8 mouse cellular contexts compared by ENCODE assay signal in the genomic region with DNA sequence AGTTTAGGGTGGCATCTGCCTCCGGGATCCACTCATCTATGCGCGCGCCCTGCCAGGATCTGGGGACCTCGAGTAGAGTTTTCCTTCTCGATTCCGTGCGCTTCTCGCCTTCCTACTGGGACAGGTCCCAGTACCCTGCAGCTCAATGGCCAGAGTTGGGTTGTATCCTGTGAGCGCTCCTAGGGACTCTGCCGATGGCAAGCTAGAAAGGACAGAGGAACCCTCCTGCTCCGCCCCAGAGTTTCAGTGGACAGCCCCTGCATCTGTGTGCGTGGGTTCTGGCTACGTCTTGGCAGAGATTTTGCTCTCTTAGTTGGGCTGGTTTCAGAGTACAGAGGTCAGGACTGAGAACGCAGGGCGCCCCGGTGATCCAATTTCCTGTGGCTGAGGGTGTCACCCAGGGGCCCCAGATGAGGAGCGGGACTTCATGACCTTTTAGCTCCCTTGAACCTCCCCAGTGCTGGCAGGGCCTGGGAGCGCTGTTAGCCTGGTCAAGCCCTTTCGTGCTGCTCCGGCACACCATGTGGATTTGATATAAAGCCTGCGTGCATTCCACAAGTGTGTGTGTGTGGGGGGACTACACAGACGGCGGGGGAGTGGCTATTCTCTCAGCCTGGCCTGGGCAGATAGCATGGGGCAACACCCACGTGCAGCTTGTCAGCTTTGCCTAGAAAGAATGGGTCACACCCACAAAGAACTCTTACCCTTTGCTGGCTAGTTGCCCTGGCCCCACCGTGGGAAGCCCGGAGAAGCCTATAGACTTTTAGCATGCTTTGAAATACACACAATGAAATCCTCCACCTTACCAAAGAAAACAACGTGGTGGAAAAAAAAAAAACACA. TPM values are rescaled to one million over a fixed set of nuclear protein-coding genes. Genes with fewer than 3 reads are reported as not detected.
DNase-seq lines count a peak whose midpoint lies in the region; ATAC-seq and TF ChIP-seq lines count a peak whose summit lies in the region.
"Not testable (repeated sequence)": the region's sequence is repeated elsewhere in the genome, so short reads cannot be mapped to it uniquely, and the experiment has no call there.

No protein-coding gene starts in this region.

- H3K9me3 ChIP-seq in ES-Bruce4 (replicated peaks; ENCODE audit: control insufficient read depth, insufficient read depth, low read length, poor library complexity, severe bottlenecking); embryonic facial prominence, embryonic 14.5 days (ENCODE audit: control insufficient read depth, low read length); hindbrain, embryonic 11.5 days (ENCODE audit: control insufficient read depth, low read length); kidney, embryonic 15.5 days (replicated peaks); liver, embryonic 11.5 days (ENCODE audit: control insufficient read depth, low read length); neural tube, embryonic 15.5 days (replicated peaks): not testable (repeated sequence)

- 3% methylated on average over 9 of the region's 28 CpGs for WGBS in embryonic facial prominence, embryonic 14.5 days
- 0% methylated on average over 11 of the region's 28 CpGs for WGBS in hindbrain, embryonic 11.5 days
- 1% methylated on average over 19 of the region's 28 CpGs for WGBS in kidney, embryonic 15.5 days
- 3% methylated on average over 13 of the region's 28 CpGs for WGBS in liver, embryonic 11.5 days
- WGBS in neural tube, embryonic 15.5 days, result 6% methylated on average over 16 of the region's 28 CpGs

- not testable (repeated sequence) for TF ChIP-seq EP300 in ES-Bruce4 (IDR thresholded peaks at IDR 0.05; ENCODE audit: insufficient read depth, low read depth, low read length)

- not testable (repeated sequence) for H3K27ac ChIP-seq in ES-Bruce4 (ENCODE audit: insufficient read depth, low read length); embryonic facial prominence, embryonic 14.5 days (replicated peaks; ENCODE audit: low read depth, low read length); hindbrain, embryonic 11.5 days (ENCODE audit: low read depth, low read length); kidney, embryonic 15.5 days; liver, embryonic 11.5 days (ENCODE audit: low read depth, low read length); neural tube, embryonic 15.5 days (replicated peaks)

- not testable (repeated sequence) for H3K27me3 ChIP-seq in ES-Bruce4 (ENCODE audit: control insufficient read depth, insufficient read depth, low read length, poor library complexity, severe bottlenecking); embryonic facial prominence, embryonic 14.5 days (replicated peaks; ENCODE audit: control insufficient read depth, insufficient read depth, low read length); hindbrain, embryonic 11.5 days (ENCODE audit: control insufficient read depth, insufficient read depth, low read length); kidney, embryonic 15.5 days; liver, embryonic 11.5 days (replicated peaks; ENCODE audit: control insufficient read depth, insufficient read depth, low read length); neural tube, embryonic 15.5 days (replicated peaks)

- 0 out of 2 replicates have a peak, but pooled peaks have one; percentile 51 for ATAC-seq in embryonic facial prominence, embryonic 14.5 days (ENCODE audit: low read depth)
- peak; percentile 49 for ATAC-seq in hindbrain, embryonic 11.5 days (ENCODE audit: low FRiP score)
- peak; percentile 61 for ATAC-seq in kidney, embryonic 15.5 days (replicated peaks; ENCODE audit: low FRiP score)
- peak; percentile 90 for ATAC-seq in liver, embryonic 11.5 days (replicated peaks; ENCODE audit: low FRiP score)
- peak; percentile 93 for ATAC-seq in megakaryocyte progenitor cell, adult 5-6 weeks (replicated peaks; ENCODE audit: poor library complexity)
- peak; percentile 15; the same call in 1 of the 2 replicates for ATAC-seq in neural tube, embryonic 15.5 days (ENCODE audit: low FRiP score)

- not testable (repeated sequence) for H3K9ac ChIP-seq in ES-Bruce4 (ENCODE audit: low read depth, poor library complexity, severe bottlenecking); embryonic facial prominence, embryonic 14.5 days (ENCODE audit: low read depth, low read length); hindbrain, embryonic 11.5 days (ENCODE audit: low read depth, low read length); kidney, embryonic 15.5 days; liver, embryonic 11.5 days (ENCODE audit: low read depth, low read length); neural tube, embryonic 15.5 days (replicated peaks)

- H3K4me1 ChIP-seq in ES-Bruce4 (ENCODE audit: control insufficient read depth, insufficient read depth, low read length); embryonic facial prominence, embryonic 14.5 days (ENCODE audit: control insufficient read depth, insufficient read depth, low read length); hindbrain, embryonic 11.5 days (replicated peaks; ENCODE audit: control insufficient read depth, insufficient read depth, low read length); kidney, embryonic 15.5 days; liver, embryonic 11.5 days (replicated peaks; ENCODE audit: control insufficient read depth, insufficient read depth, low read length); neural tube, embryonic 15.5 days: not testable (repeated sequence)

- peak; percentile 23 for DNase-seq in embryonic facial prominence, embryonic 14.5 days (ENCODE audit: low spot score)
- DNase-seq in heart, adult 8-10 months (ENCODE audit: low spot score), result peak; percentile 31
- not testable (repeated sequence) for DNase-seq in hindbrain, embryonic 11.5 days (ENCODE audit: low spot score)
- peak; percentile 34 for DNase-seq in liver, embryonic 11.5 days (ENCODE audit: low spot score)

- not testable (repeated sequence) for H3K36me3 ChIP-seq in ES-Bruce4 (ENCODE audit: control insufficient read depth, insufficient read depth, low read length, poor library complexity, severe bottlenecking); embryonic facial prominence, embryonic 14.5 days (ENCODE audit: control insufficient read depth, insufficient read depth, low read length); hindbrain, embryonic 11.5 days (ENCODE audit: control insufficient read depth, insufficient read depth, low read length); kidney, embryonic 15.5 days; liver, embryonic 11.5 days (ENCODE audit: control insufficient read depth, insufficient read depth, low read length); neural tube, embryonic 15.5 days

- not testable (repeated sequence) for TF ChIP-seq POLR2A in ES-Bruce4 (IDR thresholded peaks at IDR 0.05; ENCODE audit: insufficient read depth, low read length)

- peak overlapping the region; percentile 38 for H3K4me3 ChIP-seq in ES-Bruce4 (ENCODE audit: low read depth, low read length)
- H3K4me3 ChIP-seq in embryonic facial prominence, embryonic 14.5 days (ENCODE audit: low read depth, low read length), result peak overlapping the region; percentile 24
- not testable (repeated sequence) for H3K4me3 ChIP-seq in hindbrain, embryonic 11.5 days (ENCODE audit: low read depth, low read length)
- peak overlapping the region; percentile 35 for H3K4me3 ChIP-seq in kidney, embryonic 15.5 days (replicated peaks)
- H3K4me3 ChIP-seq in liver, embryonic 11.5 days (ENCODE audit: low read depth, low read length), result 0 out of 2 replicates have a peak overlapping the region, but pooled peaks have one; percentile 20
- peak overlapping the region; percentile 17; the same call in 1 of the 2 replicates for H3K4me3 ChIP-seq in neural tube, embryonic 15.5 days (replicated peaks)

- H3K4me2 ChIP-seq in embryonic facial prominence, embryonic 14.5 days (ENCODE audit: low read depth, low read length), result peak overlapping the region; percentile 40
- H3K4me2 ChIP-seq in hindbrain, embryonic 11.5 days (replicated peaks; ENCODE audit: low read depth, low read length), result not testable (repeated sequence)
- H3K4me2 ChIP-seq in kidney, embryonic 15.5 days, result peak overlapping the region; percentile 46
- peak overlapping the region; percentile 49 for H3K4me2 ChIP-seq in liver, embryonic 11.5 days
- H3K4me2 ChIP-seq in neural tube, embryonic 15.5 days, result peak overlapping the region; percentile 28; the same call in 1 of the 2 replicates

- TF ChIP-seq CTCF in ES-Bruce4 (IDR thresholded peaks at IDR 0.05; ENCODE audit: low read depth, low read length), result not testable (repeated sequence)

RNA-seq across cellular contexts. Expression of a gene that starts 1.0 kb away (rescaled TPM):
- 41.2 and 41.9 TPM in 2 replicates for polyA plus RNA-seq in ES-Bruce4 (2011; ENCODE audit: insufficient read depth, insufficient read length, low read depth, missing spikeins)
- 137 and 142 TPM in 2 replicates for polyA plus RNA-seq in embryonic facial prominence, embryonic 14.5 days (2014; fragmentation: Nextera tagmentation; extraction: Ambion mirVana)
- 10 to 100 TPM; 37.8 to 51.5 (median 48.6) TPM for total RNA-seq in heart, adult 8-10 months (2022)
- 44.2 and 44.8 TPM in 2 replicates for polyA plus RNA-seq in hindbrain, embryonic 11.5 days (2014; fragmentation: Nextera tagmentation; extraction: Ambion mirVana)
- polyA plus RNA-seq in kidney, embryonic 15.5 days (2015; fragmentation: Nextera tagmentation; extraction: Ambion mirVana), result 87.0 and 104 TPM in 2 replicates
- polyA plus RNA-seq in liver, embryonic 11.5 days (2014; fragmentation: Nextera tagmentation; extraction: Ambion mirVana), result 32.6 and 38.0 TPM in 2 replicates
- total RNA-seq in megakaryocyte progenitor cell, adult 5-6 weeks (2015), result not detected in 2 replicates
- under 0.01 TPM in 1 of 2 replicates, not detected in the other for total RNA-seq in megakaryocyte progenitor cell, adult 5-6 weeks (2017)
- polyA plus RNA-seq in neural tube, embryonic 15.5 days (2015; fragmentation: Nextera tagmentation; extraction: Ambion mirVana), result 51.0 and 54.1 TPM in 2 replicates

RNA-seq across cellular contexts. Expression of a gene that starts 44.5 kb away (rescaled TPM):
- polyA plus RNA-seq in ES-Bruce4 (2011; ENCODE audit: insufficient read depth, insufficient read length, low read depth, missing spikeins), result 16.8 and 22.9 TPM in 2 replicates
- 11.6 and 12.0 TPM in 2 replicates for polyA plus RNA-seq in embryonic facial prominence, embryonic 14.5 days (2014; fragmentation: Nextera tagmentation; extraction: Ambion mirVana)
- 10 to 100 TPM in 1 of 4 experiments, 1 to 10 TPM in 3; 5.7 to 10.4 (median 6.7) TPM for total RNA-seq in heart, adult 8-10 months (2022)
- 29.9 and 31.2 TPM in 2 replicates for polyA plus RNA-seq in hindbrain, embryonic 11.5 days (2014; fragmentation: Nextera tagmentation; extraction: Ambion mirVana)
- 17.4 and 22.4 TPM in 2 replicates for polyA plus RNA-seq in kidney, embryonic 15.5 days (2015; fragmentation: Nextera tagmentation; extraction: Ambion mirVana)
- 4.5 and 5.4 TPM in 2 replicates for polyA plus RNA-seq in liver, embryonic 11.5 days (2014; fragmentation: Nextera tagmentation; extraction: Ambion mirVana)
- total RNA-seq in megakaryocyte progenitor cell, adult 5-6 weeks (2015), result 0.64 and 0.91 TPM in 2 replicates
- total RNA-seq in megakaryocyte progenitor cell, adult 5-6 weeks (2017), result 0.81 TPM in 1 of 2 replicates, not detected in the other
- polyA plus RNA-seq in neural tube, embryonic 15.5 days (2015; fragmentation: Nextera tagmentation; extraction: Ambion mirVana), result 23.2 and 24.5 TPM in 2 replicates

Comparison
In these comparisons a context has a peak if more than half of its experiments do, and no peak if none do; other contexts are left out.
1. ATAC-seq: peak in every context shown above with its lines; median percentile 93 in megakaryocyte progenitor cell, adult 5-6 weeks; 90 in liver, embryonic 11.5 days; 61 in kidney, embryonic 15.5 days; 51 in embryonic facial prominence, embryonic 14.5 days; 49 in hindbrain, embryonic 11.5 days; 15 in neural tube, embryonic 15.5 days.